Mouse (Mus musculus) effector memory CD4-positive, alpha-beta T cell, adult 7 months (primary cell): ENCODE results near the gene Gm14412. TPM values are rescaled to one million over a fixed set of nuclear protein-coding genes. Genes with fewer than 3 reads are reported as not detected.

Source experiments
- polyA plus RNA-seq: library from polyadenylated mRNA; unstranded; fragments of 100-300 nt; shearing (Covaris generic); gene quantifications from one replicate; pipeline ENCODE4 v1.2.1, GENCODE M21; 2017

Gm14412 gene
- not detected for polyA plus RNA-seq

GRCm38 (mm10) chr2:177324257-177324733, at the start of gene Gm14412:
TSS of gene Gm14412 (minus strand) at chr2:177324307.

GRCm38 (mm10) chr2:177266936-177267335, 57.2 kb downstream of the Gm14412 start, which contains the start of gene Gm14409:
TSS of gene Gm14409 (minus strand) at chr2:177267036.

Other genes with a start within 250 kb of the Gm14412 start
- not detected for gene Gm14401, start 250.0 kb downstream of the Gm14412 start, polyA plus RNA-seq
- gene Gm14410, start 117.9 kb downstream of the Gm14412 start, polyA plus RNA-seq = 5.8 TPM
- not detected for gene Gm14409, start 57.3 kb downstream of the Gm14412 start, polyA plus RNA-seq
- 0.65 TPM for gene Gm14418, start 74.0 kb upstream of the Gm14412 start, polyA plus RNA-seq
- 5.7 TPM for gene Zfp970, start 140.4 kb upstream of the Gm14412 start, polyA plus RNA-seq
- gene Gm14403, start 173.9 kb upstream of the Gm14412 start, polyA plus RNA-seq = 0.60 TPM